Mouse (Mus musculus): ENCODE results near the gene Zmat5. TPM values are rescaled to one million over a fixed set of nuclear protein-coding genes. Genes with fewer than 3 reads are reported as not detected.

The Zmat5 gene
- 13.4 and 14.6 TPM in 2 replicates for polyA plus RNA-seq (2012; rRNA removed)

DNA sequence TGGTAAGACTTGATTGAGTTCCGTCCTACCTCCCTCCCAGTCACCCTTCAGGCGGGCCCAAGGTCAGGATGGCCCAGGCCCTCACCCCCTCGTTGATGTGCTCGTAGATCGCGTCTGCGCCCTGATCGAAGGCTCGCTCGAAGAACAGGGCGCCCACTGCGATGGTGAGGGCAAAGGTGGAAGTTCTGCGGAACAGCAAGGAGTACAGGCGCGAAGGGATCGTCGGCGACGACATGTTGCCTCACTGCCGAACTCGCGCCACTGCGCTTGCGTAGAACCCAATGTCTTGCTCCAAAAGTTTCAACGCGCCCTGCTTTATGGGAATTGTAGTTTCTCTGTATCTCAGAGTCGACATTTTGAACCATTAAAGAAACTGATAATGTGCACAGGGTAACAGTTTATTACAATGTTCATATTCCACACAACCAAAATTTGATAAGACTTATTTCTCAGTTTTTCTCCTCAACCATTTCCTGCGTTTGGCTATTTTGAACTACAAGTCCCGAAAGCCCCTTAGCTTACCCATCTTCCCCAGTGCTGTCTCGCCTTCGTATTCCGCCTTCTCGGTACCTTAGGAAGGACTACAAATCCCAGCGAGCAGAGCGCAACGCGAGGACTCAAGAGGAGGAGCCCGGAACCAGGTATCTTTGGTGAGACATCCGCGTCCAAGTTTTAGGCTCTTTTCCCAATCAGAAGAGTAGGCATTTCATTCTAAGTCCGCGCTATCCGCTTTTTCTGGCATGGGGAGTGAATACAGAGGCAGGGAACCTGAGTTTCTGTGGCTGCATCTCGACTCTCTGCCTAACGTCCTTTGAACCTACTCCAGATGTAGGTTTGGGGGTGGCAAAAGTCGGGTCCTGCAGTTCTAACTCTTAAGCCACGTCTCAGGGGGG is at the start of gene Zmat5, which contains the start of gene Uqcr10:
TSS of gene Zmat5 (plus strand) at position 607 of the 893 bp plus-strand sequence.
TSS of gene Uqcr10 (minus strand) at position 271 of the 893 bp plus-strand sequence.

GRCm38 (mm10) chr11:4746733-4747132 is 42.3 kb downstream of the Zmat5 start, which contains the start of gene Cabp7:
Cabp7 (minus strand) TSS chr11:4746778.

Other genes starting within 250 kb of the Zmat5 start
- 17.1 and 21.7 TPM in 2 replicates for gene Mtmr3, start 109.8 kb upstream of the Zmat5 start, polyA plus RNA-seq (2012; rRNA removed)
- not detected in 2 replicates for gene Gm11032, start 84.6 kb upstream of the Zmat5 start, polyA plus RNA-seq (2012; rRNA removed)
- 9.5 and 10.3 TPM in 2 replicates for gene Ascc2, start 66.9 kb upstream of the Zmat5 start, polyA plus RNA-seq (2012; rRNA removed)
- gene Uqcr10, start 336 bp upstream of the Zmat5 start, polyA plus RNA-seq (2012; rRNA removed), result 532 and 546 TPM in 2 replicates
- 0.02 TPM in 2 replicates for gene Cabp7, start 42.1 kb downstream of the Zmat5 start, polyA plus RNA-seq (2012; rRNA removed)
- gene Nf2, start 144.9 kb downstream of the Zmat5 start, polyA plus RNA-seq (2012; rRNA removed), result 11.7 and 13.5 TPM in 2 replicates
- gene Nipsnap1, start 169.3 kb downstream of the Zmat5 start, polyA plus RNA-seq (2012; rRNA removed), result 35.8 and 44.2 TPM in 2 replicates
- gene Thoc5, start 190.6 kb downstream of the Zmat5 start, polyA plus RNA-seq (2012; rRNA removed), result 16.1 and 18.1 TPM in 2 replicates
- gene Nefh, start 243.4 kb downstream of the Zmat5 start, polyA plus RNA-seq (2012; rRNA removed), result 0.18 TPM in 2 replicates